Mouse (Mus musculus) testis, postnatal 14 days (tissue): ENCODE data around the gene Prss30.

ENCODE experiments used
- DNase-seq: peaks from one replicate; pipeline ENCODE4 v3.0.0; 2021; ENCODE audit warnings: low spot score

Gene Prss30

GRCm38 (mm10) chr17:23980297-23980909 lies at the start of gene Prss30:
Prss30 (minus strand) TSS chr17:23980566.
- DNase-seq: no peak

- DNase-seq: no peak
Observed at GRCm38 (mm10) chr17:24029477-24029876, 49.1 kb upstream of the Prss30 start.

- no peak for DNase-seq
Observed at GRCm38 (mm10) chr17:24021375-24022199, 41.2 kb upstream of the Prss30 start.

- no peak for DNase-seq
Observed at GRCm38 (mm10) chr17:24020696-24021095, 40.3 kb upstream of the Prss30 start.

GRCm38 (mm10) chr17:24015727-24016126 lies 35.4 kb upstream of the Prss30 start:
- DNase-seq: peak; percentile 33

- DNase-seq: no peak
Observed at GRCm38 (mm10) chr17:24014433-24014965, 34.1 kb upstream of the Prss30 start.

GRCm38 (mm10) chr17:24012921-24013320 lies 32.6 kb upstream of the Prss30 start:
- no peak for DNase-seq

- no peak for DNase-seq
Observed at GRCm38 (mm10) chr17:24009617-24010016, 29.3 kb upstream of the Prss30 start.

GRCm38 (mm10) chr17:24008105-24008504 lies 27.7 kb upstream of the Prss30 start:
- no peak for DNase-seq

- DNase-seq: no peak
Observed at GRCm38 (mm10) chr17:24007391-24007790, 27.0 kb upstream of the Prss30 start.

- DNase-seq: no peak
Observed at GRCm38 (mm10) chr17:24006930-24007329, 26.6 kb upstream of the Prss30 start.

GRCm38 (mm10) chr17:24005049-24005448 lies 24.7 kb upstream of the Prss30 start:
- no peak for DNase-seq

- no peak for DNase-seq
Observed at GRCm38 (mm10) chr17:24004071-24004665, 23.8 kb upstream of the Prss30 start.

GRCm38 (mm10) chr17:24000404-24000803 lies 20.0 kb upstream of the Prss30 start:
- DNase-seq: no peak

GRCm38 (mm10) chr17:23998383-23998782 lies 18.0 kb upstream of the Prss30 start:
- no peak for DNase-seq

- DNase-seq: no peak
Observed at GRCm38 (mm10) chr17:23997901-23998300, 17.5 kb upstream of the Prss30 start, which contains the start of gene Prss22. Prss22 (minus strand) TSS chr17:23998100.

GRCm38 (mm10) chr17:23995421-23995820 lies 15.1 kb upstream of the Prss30 start:
- DNase-seq: no peak

GRCm38 (mm10) chr17:23994667-23995066 lies 14.3 kb upstream of the Prss30 start:
- no peak for DNase-seq

GRCm38 (mm10) chr17:23993559-23994428 lies 13.4 kb upstream of the Prss30 start:
- DNase-seq: peak; percentile 85

GRCm38 (mm10) chr17:23992789-23993553 lies 12.6 kb upstream of the Prss30 start:
- no peak for DNase-seq

- no peak for DNase-seq
Observed at GRCm38 (mm10) chr17:23989802-23990201, 9.4 kb upstream of the Prss30 start.
